Comparison of ENCODE assay signal across 7 mouse cellular contexts in the genomic region with DNA sequence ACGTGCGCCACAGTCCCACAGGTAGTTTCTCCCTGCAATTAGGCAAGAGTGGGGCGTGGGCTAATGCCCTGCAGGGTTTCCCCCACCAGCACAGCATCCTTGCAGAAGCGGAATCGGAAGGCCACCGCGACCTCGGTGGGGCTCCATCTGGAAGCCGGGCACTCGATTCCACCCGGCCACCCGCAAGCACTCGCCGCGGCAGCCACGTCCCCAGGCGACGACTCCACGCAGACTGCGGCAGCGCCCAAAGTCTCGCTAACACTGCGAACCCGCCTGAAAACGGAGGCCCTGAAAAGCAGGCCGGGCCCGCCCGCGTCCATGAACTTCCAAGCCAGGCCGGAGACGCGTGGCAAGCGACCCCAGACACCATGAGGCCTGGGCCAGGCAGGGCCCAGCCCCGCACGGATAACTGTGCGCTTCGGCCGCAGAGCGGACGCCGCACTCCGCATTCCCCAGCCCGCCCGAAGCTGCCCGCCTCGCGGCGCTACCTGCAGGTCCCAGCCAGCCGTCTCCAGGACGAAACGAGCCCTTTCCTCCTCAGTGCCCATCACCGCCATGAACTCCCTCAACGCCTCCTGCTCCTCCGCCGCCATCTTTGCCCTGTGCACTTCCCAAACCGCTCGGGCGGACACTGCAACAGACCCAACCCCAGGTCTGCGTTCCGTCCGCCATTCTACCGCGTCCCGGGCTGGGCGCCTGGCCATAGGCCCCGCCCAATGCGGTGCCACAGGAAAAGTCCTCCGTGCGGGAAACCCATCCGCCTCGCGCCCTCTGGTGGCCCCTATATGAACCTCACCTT.
A peak's percentile ranks its signal among the peaks of the same experiment; 100 is the strongest.
DNase-seq lines count a peak whose midpoint lies in the region; ATAC-seq and TF ChIP-seq lines count a peak whose summit lies in the region.
"Not testable (repeated sequence)": the region's sequence is repeated elsewhere in the genome, so short reads cannot be mapped to it uniquely, and the experiment has no call there.

No protein-coding gene starts in this region.

- H3K27ac ChIP-seq in embryonic facial prominence, embryonic 11.5 days (replicated peaks; ENCODE audit: low read depth, low read length), result not testable (repeated sequence)
- H3K27ac ChIP-seq in intestine, postnatal 0 days (ENCODE audit: low read depth, low read length), result peak overlapping the region; percentile 35; the same call in 1 of the 2 replicates
- 0 out of 2 replicates have a peak overlapping the region, but pooled peaks have one; percentile 35 for H3K27ac ChIP-seq in midbrain, embryonic 12.5 days (replicated peaks)

- not testable (repeated sequence) for H3K36me3 ChIP-seq in embryonic facial prominence, embryonic 11.5 days (replicated peaks; ENCODE audit: control insufficient read depth, insufficient read depth, low read depth, low read length); intestine, postnatal 0 days (ENCODE audit: control insufficient read depth, insufficient read depth); midbrain, embryonic 12.5 days

- not testable (repeated sequence) for H3K4me2 ChIP-seq in embryonic facial prominence, embryonic 11.5 days (ENCODE audit: low read depth, low read length)
- peak overlapping the region; percentile 51; the same call in 1 of the 2 replicates for H3K4me2 ChIP-seq in intestine, postnatal 0 days (replicated peaks; ENCODE audit: low read depth)
- H3K4me2 ChIP-seq in midbrain, embryonic 12.5 days (replicated peaks), result peak overlapping the region; percentile 36

- ATAC-seq in embryonic facial prominence, embryonic 11.5 days (replicated peaks; ENCODE audit: insufficient number of reproducible peaks, low FRiP score, low TSS enrichment, low read depth), result peak; percentile 100
- peak; percentile 100 for ATAC-seq in granulocyte monocyte progenitor cell, adult 5-6 weeks (replicated peaks; ENCODE audit: poor library complexity, severe bottlenecking)
- peak; percentile 97 for ATAC-seq in intestine, postnatal 0 days
- peak; percentile 100 for ATAC-seq in midbrain, embryonic 12.5 days (ENCODE audit: low FRiP score, low read depth)

- not testable (repeated sequence) for H3K27me3 ChIP-seq in embryonic facial prominence, embryonic 11.5 days (ENCODE audit: control insufficient read depth, insufficient read depth, low read length); intestine, postnatal 0 days (replicated peaks; ENCODE audit: control insufficient read depth, insufficient read depth, low read length); midbrain, embryonic 12.5 days

- H3K4me1 ChIP-seq in embryonic facial prominence, embryonic 11.5 days (ENCODE audit: control insufficient read depth, insufficient read depth, low read length); intestine, postnatal 0 days (replicated peaks; ENCODE audit: control insufficient read depth, insufficient read depth, low read length); midbrain, embryonic 12.5 days: not testable (repeated sequence)

- H3K9ac ChIP-seq in embryonic facial prominence, embryonic 11.5 days (replicated peaks; ENCODE audit: low read length), result peak overlapping the region; percentile 67
- H3K9ac ChIP-seq in intestine, postnatal 0 days (ENCODE audit: low read depth, low read length), result peak overlapping the region; percentile 46; the same call in 1 of the 2 replicates
- peak overlapping the region; percentile 56 for H3K9ac ChIP-seq in midbrain, embryonic 12.5 days (replicated peaks)

- peak overlapping the region; percentile 45 for H3K4me3 ChIP-seq in embryonic facial prominence, embryonic 11.5 days (ENCODE audit: low read depth, low read length)
- H3K4me3 ChIP-seq in intestine, postnatal 0 days (ENCODE audit: low read depth, low read length), result peak overlapping the region; percentile 49
- peak overlapping the region; percentile 49 for H3K4me3 ChIP-seq in midbrain, embryonic 12.5 days

- WGBS in embryonic facial prominence, embryonic 11.5 days, result 5% methylated on average over 63 of the region's 72 CpGs
- 6% methylated on average over 58 of the region's 72 CpGs for WGBS in intestine, postnatal 0 days
- WGBS in midbrain, embryonic 12.5 days, result 6% methylated on average over 70 of the region's 72 CpGs

- TF ChIP-seq CTCF in intestine, postnatal 0 days (IDR thresholded peaks at IDR 0.05; ENCODE audit: low read depth), result peak; percentile 81

- H3K9me3 ChIP-seq in embryonic facial prominence, embryonic 11.5 days (replicated peaks; ENCODE audit: control insufficient read depth, low read length); intestine, postnatal 0 days (ENCODE audit: control insufficient read depth); midbrain, embryonic 12.5 days: not testable (repeated sequence)

- intact Hi-C loops in left cerebral cortex, postnatal 4 days (cut with DNase I), result not testable (repeated sequence)

- DNase-seq in adrenal gland, adult 2 months, result peak; percentile 100
- peak; percentile 98 for DNase-seq in embryonic facial prominence, embryonic 11.5 days (ENCODE audit: low spot score)
- peak; percentile 100 for DNase-seq in left cerebral cortex, postnatal 4 days
- DNase-seq in skeletal muscle tissue, adult 2 months (ENCODE audit: low read depth, low spot score), result peak; percentile 95
